Mouse (Mus musculus) ovary, postnatal 14 days (tissue): ENCODE data around the gene Pgghg.
A peak's percentile ranks its signal among the peaks of the same experiment; 100 is the strongest.

Source experiments
- DNase-seq: peaks from one replicate; pipeline ENCODE4 v3.0.0; 2022; ENCODE audit warnings: low spot score

Gene Pgghg

GRCm38 (mm10) chr7:140941222-140942051 lies at the start of gene Pgghg:
Gene Pgghg (plus strand): TSS chr7:140941391.
- DNase-seq, result peak; percentile 73

GRCm38 (mm10) chr7:140894031-140894430 lies 47.2 kb upstream of the Pgghg start:
- DNase-seq, result no peak

GRCm38 (mm10) chr7:140894611-140895010 lies 46.6 kb upstream of the Pgghg start:
- no peak for DNase-seq

GRCm38 (mm10) chr7:140897863-140898262 lies 43.3 kb upstream of the Pgghg start:
- DNase-seq, result no peak

GRCm38 (mm10) chr7:140899121-140899520 lies 42.1 kb upstream of the Pgghg start:
- DNase-seq, result no peak

- DNase-seq, result no peak
Observed at GRCm38 (mm10) chr7:140900220-140900619, 41.0 kb upstream of the Pgghg start, which contains the start of gene Cox8b. Gene Cox8b (minus strand): TSS chr7:140900446.

GRCm38 (mm10) chr7:140902036-140902875 lies 38.9 kb upstream of the Pgghg start:
- DNase-seq, result no peak

- peak; percentile 87 for DNase-seq
Observed at GRCm38 (mm10) chr7:140903212-140903611, 38.0 kb upstream of the Pgghg start.

GRCm38 (mm10) chr7:140905642-140906081 lies 35.5 kb upstream of the Pgghg start:
- DNase-seq, result no peak

GRCm38 (mm10) chr7:140907131-140907530 lies 34.1 kb upstream of the Pgghg start:
- no peak for DNase-seq

GRCm38 (mm10) chr7:140907697-140908096 lies 33.5 kb upstream of the Pgghg start:
- no peak for DNase-seq

- no peak for DNase-seq
Observed at GRCm38 (mm10) chr7:140908181-140908580, 33.0 kb upstream of the Pgghg start.

GRCm38 (mm10) chr7:140908634-140909107 lies 32.5 kb upstream of the Pgghg start:
- DNase-seq, result peak; percentile 79

GRCm38 (mm10) chr7:140912293-140912692 lies 28.9 kb upstream of the Pgghg start:
- no peak for DNase-seq

- DNase-seq, result no peak
Observed at GRCm38 (mm10) chr7:140912846-140913482, 28.2 kb upstream of the Pgghg start.

GRCm38 (mm10) chr7:140914031-140914690 lies 27.0 kb upstream of the Pgghg start:
- no peak for DNase-seq

GRCm38 (mm10) chr7:140919911-140920310 lies 21.3 kb upstream of the Pgghg start:
- no peak for DNase-seq

- DNase-seq, result no peak
Observed at GRCm38 (mm10) chr7:140920418-140921029, 20.7 kb upstream of the Pgghg start, which contains the start of gene Nlrp6. Gene Nlrp6 (plus strand): TSS chr7:140920902.

GRCm38 (mm10) chr7:140921225-140921975 lies 19.8 kb upstream of the Pgghg start:
- no peak for DNase-seq

- DNase-seq, result no peak
Observed at GRCm38 (mm10) chr7:140922398-140923069, 18.7 kb upstream of the Pgghg start.
